Mouse (Mus musculus): Measurements from ENCODE around the gene Slc30a9.

- TF ChIP-seq POLR2A (IDR thresholded peaks at IDR 0.05; ENCODE audit: low read depth, low read length), result no peak
- TF ChIP-seq CTCF (IDR thresholded peaks at IDR 0.05; ENCODE audit: borderline replicate concordance, insufficient read depth, low read length), result no peak
Measured at GRCm38 (mm10) chr5:67393951-67394350, 87.2 kb downstream of the Slc30a9 start.

Data from embryonic fibroblast, embryonic 13.5 days (primary cell).